Mouse (Mus musculus): ENCODE measurements at regions not wholly inside any gene's neighbourhood (a gene's known extent, or its start where the extent isn't known, plus 50 kb on each side); places are given as distances from the start of the nearest gene placed in this dataset.

GRCm38 (mm10) chr16:21355638-21356037 lies 67.3 kb upstream of the Vps8 start:
- no peaks in the 10 kb centered on the region for H3K79me2 ChIP-seq (ENCODE audit: control insufficient read depth, insufficient read depth)
- no peaks in the 10 kb centered on the region for H3K27me3 ChIP-seq (ENCODE audit: control insufficient read depth, insufficient read depth, insufficient read length)
- TF ChIP-seq MYOD1 (IDR thresholded peaks at IDR 0.05; ENCODE audit: control insufficient read depth in 1 of 3, insufficient read length in 2 of 3, low read depth in 2 of 3) (no peak), E2F4 (IDR thresholded peaks at IDR 0.05; ENCODE audit: insufficient read depth) (no peak), TCF12 (IDR thresholded peaks at IDR 0.05; ENCODE audit: insufficient read depth, poor library complexity, severe bottlenecking) (no peak), MYOG (IDR thresholded peaks at IDR 0.05; ENCODE audit: control insufficient read depth in 1 of 3, insufficient read depth in 1 of 3, insufficient read length in 2 of 3, low read depth in 2 of 3) (no peak), MAX (IDR thresholded peaks at IDR 0.05; ENCODE audit: low read depth) (no peak), SRF (IDR thresholded peaks at IDR 0.05; ENCODE audit: control insufficient read depth, insufficient read length, low read depth) (no peak), TCF3 (IDR thresholded peaks at IDR 0.05; ENCODE audit: insufficient read length, low read depth) (no peak), CEBPB (IDR thresholded peaks at IDR 0.05; ENCODE audit: insufficient read depth, poor library complexity, severe bottlenecking) (no peak), REST (IDR thresholded peaks at IDR 0.05; ENCODE audit: insufficient read depth, insufficient read length) (no peak), POLR2A (IDR thresholded peaks at IDR 0.05; ENCODE audit: insufficient read length, low read depth) (no peak), POLR2AphosphoS2 (IDR thresholded peaks at IDR 0.05; ENCODE audit: insufficient read length, low read depth) (no peak), USF1 (IDR thresholded peaks at IDR 0.05; ENCODE audit: low read depth) (no peak)
- no peaks in the 10 kb centered on the region for H3K36me3 ChIP-seq (ENCODE audit: control insufficient read depth, insufficient read depth)
- no peak overlapping the region for H3K4me2 ChIP-seq (ENCODE audit: low read depth)
- H3K4me3 ChIP-seq = no peak overlapping the region
- H3ac ChIP-seq (ENCODE audit: control insufficient read depth, insufficient read length) = no peak overlapping the region

DNA sequence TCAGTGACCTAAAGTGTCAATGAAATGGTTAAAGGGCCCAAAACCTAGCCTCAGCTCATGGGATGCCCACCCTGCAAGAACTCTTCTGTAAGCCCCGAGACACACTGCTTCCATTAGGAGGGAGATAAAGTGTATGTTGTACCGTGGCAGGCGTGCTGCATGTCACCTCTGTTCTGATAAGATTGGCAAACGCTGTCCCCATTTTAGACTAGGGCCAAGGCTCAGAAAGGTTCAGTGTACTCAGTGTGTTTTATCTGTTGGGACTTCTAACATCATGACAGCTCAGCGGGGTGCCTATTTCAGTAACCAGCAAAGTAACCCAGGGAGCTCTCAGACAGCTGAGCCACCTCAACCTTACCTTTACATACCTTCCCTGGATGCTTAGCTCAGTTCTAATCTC lies 65.5 kb upstream of the Vps8 start:
- no peaks in the 10 kb centered on the region for H3K79me2 ChIP-seq (ENCODE audit: control insufficient read depth, insufficient read depth)
- no peaks in the 10 kb centered on the region for H3K36me3 ChIP-seq (ENCODE audit: control insufficient read depth, insufficient read depth)
- H3ac ChIP-seq (ENCODE audit: control insufficient read depth, insufficient read length) = no peak overlapping the region
- H3K27me3 ChIP-seq (ENCODE audit: control insufficient read depth, insufficient read depth, insufficient read length) = no peaks in the 10 kb centered on the region
- TF ChIP-seq POLR2AphosphoS2 (IDR thresholded peaks at IDR 0.05; ENCODE audit: insufficient read length, low read depth) (no peak), POLR2A (IDR thresholded peaks at IDR 0.05; ENCODE audit: insufficient read length, low read depth) (no peak), REST (IDR thresholded peaks at IDR 0.05; ENCODE audit: insufficient read depth, insufficient read length) (no peak), TCF3 (IDR thresholded peaks at IDR 0.05; ENCODE audit: insufficient read length, low read depth) (no peak), TCF12 (IDR thresholded peaks at IDR 0.05; ENCODE audit: insufficient read depth, poor library complexity, severe bottlenecking) (no peak), E2F4 (IDR thresholded peaks at IDR 0.05; ENCODE audit: insufficient read depth) (no peak), MAX (IDR thresholded peaks at IDR 0.05; ENCODE audit: low read depth) (no peak), CEBPB (IDR thresholded peaks at IDR 0.05; ENCODE audit: insufficient read depth, poor library complexity, severe bottlenecking) (no peak), USF1 (IDR thresholded peaks at IDR 0.05; ENCODE audit: low read depth) (no peak), MYOD1 (IDR thresholded peaks at IDR 0.05; ENCODE audit: control insufficient read depth in 1 of 3, insufficient read length in 2 of 3, low read depth in 2 of 3) (no peak)
- H3K4me3 ChIP-seq = no peak overlapping the region
- H3K4me2 ChIP-seq (ENCODE audit: low read depth) = no peak overlapping the region

DNA sequence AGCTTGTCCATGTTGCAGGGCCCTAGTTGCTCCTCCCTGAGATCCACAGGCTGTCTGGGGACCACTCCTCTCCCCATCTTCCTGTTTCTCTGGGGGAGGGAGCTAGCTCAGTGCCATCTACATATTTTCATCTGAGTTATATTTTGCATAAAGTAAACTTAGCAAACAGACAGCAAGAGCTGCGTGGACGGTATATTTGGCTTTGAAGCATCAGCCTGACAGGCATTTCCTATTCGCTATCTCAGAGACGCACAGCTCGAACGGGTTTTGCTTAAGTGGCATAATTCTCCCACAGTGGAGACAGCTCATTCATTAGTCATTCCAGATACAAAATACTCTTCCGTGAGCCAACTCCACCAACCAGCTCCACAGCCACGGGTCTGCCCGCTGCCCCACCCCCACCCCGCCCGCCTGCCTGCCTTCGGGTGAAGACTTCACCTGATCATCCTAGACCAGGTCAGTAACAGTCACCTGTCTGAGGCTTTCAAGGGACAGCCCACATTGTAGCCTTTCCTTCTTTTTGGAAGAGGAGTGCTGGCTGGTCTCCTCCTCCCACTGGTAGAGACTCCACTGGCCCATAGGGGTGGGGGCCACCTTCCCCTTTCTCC lies 64.5 kb upstream of the Vps8 start:
- Histone ChIP-seq H3K79me2 (ENCODE audit: control insufficient read depth, insufficient read depth) (no peaks in the 10 kb centered on the region), H3K36me3 (ENCODE audit: control insufficient read depth, insufficient read depth) (no peaks in the 10 kb centered on the region), H3ac (ENCODE audit: control insufficient read depth, insufficient read length) (no peak overlapping the region), H3K27me3 (ENCODE audit: control insufficient read depth, insufficient read depth, insufficient read length) (no peaks in the 10 kb centered on the region), H3K4me2 (ENCODE audit: low read depth) (peak overlapping the region; percentile 70), H3K4me3 (no peak overlapping the region)
- no peak for TF ChIP-seq MYOD1 (IDR thresholded peaks at IDR 0.05; ENCODE audit: control insufficient read depth in 1 of 3, insufficient read length in 2 of 3, low read depth in 2 of 3)
- TF ChIP-seq E2F4 (IDR thresholded peaks at IDR 0.05; ENCODE audit: insufficient read depth) = no peak
- TF ChIP-seq REST (IDR thresholded peaks at IDR 0.05; ENCODE audit: insufficient read depth, insufficient read length) = no peak
- TF ChIP-seq POLR2AphosphoS2 (IDR thresholded peaks at IDR 0.05; ENCODE audit: insufficient read length, low read depth) = no peak
- TF ChIP-seq MYOG (IDR thresholded peaks at IDR 0.05; ENCODE audit: control insufficient read depth in 1 of 3, insufficient read depth in 1 of 3, insufficient read length in 2 of 3, low read depth in 2 of 3) = no peak
- TF ChIP-seq SRF (IDR thresholded peaks at IDR 0.05; ENCODE audit: control insufficient read depth, insufficient read length, low read depth) = no peak

- no peak overlapping the region for H3K4me2 ChIP-seq (ENCODE audit: low read depth)
- no peak overlapping the region for H3K4me3 ChIP-seq
These were observed 63.5 kb upstream of the Vps8 start for GRCm38 (mm10) chr16:21359459-21359858.

More at GRCm38 (mm10) chr16:21359459-21359858, 63.5 kb upstream of the Vps8 start:
- no peaks in the 10 kb centered on the region for H3K36me3 ChIP-seq (ENCODE audit: control insufficient read depth, insufficient read depth)
- no peaks in the 10 kb centered on the region for H3K79me2 ChIP-seq (ENCODE audit: control insufficient read depth, insufficient read depth)
- TF ChIP-seq E2F4 (IDR thresholded peaks at IDR 0.05; ENCODE audit: insufficient read depth) (no peak), TCF12 (IDR thresholded peaks at IDR 0.05; ENCODE audit: insufficient read depth, poor library complexity, severe bottlenecking) (no peak), REST (IDR thresholded peaks at IDR 0.05; ENCODE audit: insufficient read depth, insufficient read length) (no peak), TCF3 (IDR thresholded peaks at IDR 0.05; ENCODE audit: insufficient read length, low read depth) (no peak), CEBPB (IDR thresholded peaks at IDR 0.05; ENCODE audit: insufficient read depth, poor library complexity, severe bottlenecking) (no peak), POLR2AphosphoS2 (IDR thresholded peaks at IDR 0.05; ENCODE audit: insufficient read length, low read depth) (no peak), POLR2A (IDR thresholded peaks at IDR 0.05; ENCODE audit: insufficient read length, low read depth) (no peak), MYOG (IDR thresholded peaks at IDR 0.05; ENCODE audit: control insufficient read depth in 1 of 3, insufficient read depth in 1 of 3, insufficient read length in 2 of 3, low read depth in 2 of 3) (no peak), USF1 (IDR thresholded peaks at IDR 0.05; ENCODE audit: low read depth) (no peak), SRF (IDR thresholded peaks at IDR 0.05; ENCODE audit: control insufficient read depth, insufficient read length, low read depth) (no peak), MYOD1 (IDR thresholded peaks at IDR 0.05; ENCODE audit: control insufficient read depth in 1 of 3, insufficient read length in 2 of 3, low read depth in 2 of 3) (no peak), MAX (IDR thresholded peaks at IDR 0.05; ENCODE audit: low read depth) (no peak)
- H3K27me3 ChIP-seq (ENCODE audit: control insufficient read depth, insufficient read depth, insufficient read length) = no peaks in the 10 kb centered on the region
- no peak overlapping the region for H3ac ChIP-seq (ENCODE audit: control insufficient read depth, insufficient read length)

All from myocyte (in vitro differentiated cells).